Mouse (Mus musculus) forebrain, postnatal 0 days (tissue): ENCODE data around the gene C1s2. TPM values are rescaled to one million over a fixed set of nuclear protein-coding genes. Genes with fewer than 3 reads are reported as not detected.
"Not testable (repeated sequence)": the region's sequence is repeated elsewhere in the genome, so short reads cannot be mapped to it uniquely, and the experiment has no call there.

Experiments
- ATAC-seq: fragments of 200-750 bp; cut with Nextera tagmentation; 2 replicates; pipeline ENCODE4 v1.8.0; 2017; ENCODE audit warnings: mild to moderate bottlenecking, moderate library complexity
- DNase-seq: peaks from one replicate; pipeline ENCODE4 v3.0.0-alpha.2; 2015
- H3K27ac ChIP-seq: fragments of 300-500 bp; sonication (generic); 2 replicates; pipeline ENCODE4 v1.5.1; 2014; ENCODE audit warnings: low read depth, mild to moderate bottlenecking, antibody characterized with exemption, low read length, moderate library complexity, mixed read lengths
- H3K27me3 ChIP-seq: fragments of 300-500 bp; sonication (generic); 2 replicates; pipeline ENCODE4 v1.6.1; 2014; ENCODE audit warnings: mild to moderate bottlenecking, low read length, mixed read lengths; ENCODE audit not compliant: insufficient read depth
- H3K36me3 ChIP-seq: fragments of 300-500 bp; sonication (generic); 2 replicates; pipeline ENCODE4 v1.6.1; 2014; ENCODE audit warnings: mild to moderate bottlenecking, moderate library complexity; ENCODE audit not compliant: insufficient read depth
- H3K4me1 ChIP-seq: fragments of 300-500 bp; sonication (generic); 2 replicates; pipeline ENCODE4 v1.6.1; 2014; ENCODE audit warnings: antibody characterized with exemption; ENCODE audit not compliant: insufficient read depth
- H3K4me2 ChIP-seq: fragments of 300-500 bp; sonication (generic); 2 replicates; pipeline ENCODE4 v1.6.1; 2014; ENCODE audit warnings: low read depth, mild to moderate bottlenecking, moderate library complexity
- H3K4me3 ChIP-seq: fragments of 300-500 bp; sonication (generic); 2 replicates; pipeline ENCODE4 v1.5.1; 2014; ENCODE audit warnings: low read depth, low read length, mixed read lengths
- H3K9ac ChIP-seq: fragments of 300-500 bp; sonication (generic); 2 replicates; pipeline ENCODE4 v1.6.1; 2014; ENCODE audit warnings: mild to moderate bottlenecking
- H3K9me3 ChIP-seq: fragments of 300-500 bp; sonication (generic); 2 replicates; pipeline ENCODE4 v1.6.1; 2016; ENCODE audit warnings: low read length
- CTCF ChIP-seq: sonication (generic); IDR thresholded peaks from 2 replicates; pipeline ENCODE4 v1.5.1; 2016; ENCODE audit warnings: antibody characterized with exemption, control low read depth, low read depth
- WGBS: fragments of 180-500 bp; shearing (Covaris S2); extraction: QIAGEN DNeasy Blood & Tissue Kit; methylation state at CpG from one replicate; pipeline ENCODE4 v1.1.7; 2014; 5-methylcytosine and 5-hydroxymethylcytosine counted together
- polyA plus RNA-seq: library from polyadenylated mRNA; unstranded; fragments of >200 nt; fragmentation: Nextera tagmentation; extraction: Ambion mirVana; gene quantifications from 2 replicates; pipeline ENCODE4 v1.2.1, GENCODE M21; 2015
- total RNA-seq: library from RNA; depleted of rRNA; stranded (reverse); fragments of >200 nt; gene quantifications from 2 replicates; pipeline ENCODE4 v1.2.3, GENCODE M21; 2014

C1s2 gene
- total and polyA plus RNA-seq, 2 experiments from 2014 or later = 0.17 to 0.19 TPM

GRCm38 (mm10) chr6:124640041-124640440, 4.2 kb upstream of the C1s2 start:
- no peaks in the 10 kb centered on the region for H3K27me3 ChIP-seq
- H3K27ac ChIP-seq = no peak overlapping the region
- H3K36me3 ChIP-seq = no peaks in the 10 kb centered on the region
- H3K4me1 ChIP-seq = no peaks in the 10 kb centered on the region
- no peak overlapping the region for H3K9ac ChIP-seq
- DNase-seq (peak; percentile 24), ATAC-seq (no peak)
- no peak overlapping the region for H3K4me3 ChIP-seq
- peak; percentile 41 for TF ChIP-seq CTCF
- H3K9me3 ChIP-seq = no peaks in the 10 kb centered on the region
- 89% methylated on average over 3 of the region's 4 CpGs for WGBS
- H3K4me2 ChIP-seq = no peak overlapping the region

- WGBS = 39% methylated on average over 6 of the region's 6 CpGs
- not testable (repeated sequence) for H3K4me3 ChIP-seq, H3K4me1 ChIP-seq, H3K27me3 ChIP-seq, H3K9ac ChIP-seq, DNase-seq, ATAC-seq, H3K4me2 ChIP-seq, H3K9me3 ChIP-seq, H3K36me3 ChIP-seq, H3K27ac ChIP-seq
Measured at GRCm38 (mm10) chr6:124636858-124637460, 1.1 kb upstream of the C1s2 start.

- Histone ChIP-seq H3K27ac (no peak overlapping the region), H3K4me3 (no peak overlapping the region), H3K9me3 (no peaks in the 10 kb centered on the region), H3K36me3 (no peaks in the 10 kb centered on the region), H3K4me1 (no peaks in the 10 kb centered on the region), H3K9ac (no peak overlapping the region), H3K4me2 (no peak overlapping the region), H3K27me3 (no peaks in the 10 kb centered on the region)
- no peak for ATAC-seq
- no peak for TF ChIP-seq CTCF
- WGBS = 85% methylated on average over 4 of the region's 4 CpGs
- no peak for DNase-seq
Measured at GRCm38 (mm10) chr6:124630763-124631162, 5.1 kb downstream of the C1s2 start.

- DNase-seq, H3K27me3 ChIP-seq, H3K4me1 ChIP-seq, H3K27ac ChIP-seq, H3K9ac ChIP-seq, H3K9me3 ChIP-seq, H3K4me3 ChIP-seq, H3K4me2 ChIP-seq, H3K36me3 ChIP-seq, ATAC-seq: not testable (repeated sequence)
- WGBS = 47% methylated on average over 1 of the region's 1 CpGs
Measured at GRCm38 (mm10) chr6:124626184-124626583, 9.7 kb downstream of the C1s2 start.

GRCm38 (mm10) chr6:124625612-124626011, 10.3 kb downstream of the C1s2 start:
- no peak for ATAC-seq
- Histone ChIP-seq H3K9me3 (no peaks in the 10 kb centered on the region), H3K27me3 (no peaks in the 10 kb centered on the region), H3K36me3 (no peaks in the 10 kb centered on the region), H3K27ac (no peak overlapping the region), H3K4me1 (no peaks in the 10 kb centered on the region), H3K4me3 (no peak overlapping the region), H3K4me2 (no peak overlapping the region), H3K9ac (no peak overlapping the region)
- 91% methylated on average over 13 of the region's 13 CpGs for WGBS
- TF ChIP-seq CTCF = no peak
- no peak for DNase-seq

GRCm38 (mm10) chr6:124602031-124602430, 33.9 kb downstream of the C1s2 start:
- Histone ChIP-seq H3K4me1 (no peaks in the 10 kb centered on the region), H3K9ac (no peak overlapping the region), H3K9me3 (no peaks in the 10 kb centered on the region), H3K27me3 (no peaks in the 10 kb centered on the region), H3K36me3 (no peaks in the 10 kb centered on the region), H3K4me3 (no peak overlapping the region), H3K4me2 (no peak overlapping the region), H3K27ac (no peak overlapping the region)
- 96% methylated on average over 4 of the region's 4 CpGs for WGBS
- ATAC-seq (no peak), DNase-seq (no peak)
- TF ChIP-seq CTCF = no peak

GRCm38 (mm10) chr6:124593121-124593520, 42.8 kb downstream of the C1s2 start:
- Histone ChIP-seq H3K27me3 (no peaks in the 10 kb centered on the region), H3K4me2 (no peak overlapping the region), H3K27ac (no peak overlapping the region), H3K36me3 (no peaks in the 10 kb centered on the region), H3K4me1 (no peaks in the 10 kb centered on the region), H3K9me3 (no peaks in the 10 kb centered on the region), H3K4me3 (no peak overlapping the region), H3K9ac (no peak overlapping the region)
- WGBS = 82% methylated on average over 8 of the region's 8 CpGs
- ATAC-seq = no peak
- TF ChIP-seq CTCF = no peak
- DNase-seq = no peak
